Mouse (Mus musculus) right cerebral cortex, adult 18-20 months (tissue): ENCODE measurements at regions not wholly inside any gene's neighbourhood (a gene's known extent, or its start where the extent isn't known, plus 50 kb on each side); places are given as distances from the start of the nearest gene placed in this dataset.
"Not testable (repeated sequence)": the region's sequence is repeated elsewhere in the genome, so short reads cannot be mapped to it uniquely, and the experiment has no call there.

Source experiments
- DNase-seq: peaks from one replicate; pipeline ENCODE4 v3.0.0; 2022; ENCODE audit warnings: mixed read lengths

GRCm38 (mm10) chr14:71095661-71096422 lies 496.2 kb upstream of the Fam160b2 start:
- DNase-seq = no peak

DNA sequence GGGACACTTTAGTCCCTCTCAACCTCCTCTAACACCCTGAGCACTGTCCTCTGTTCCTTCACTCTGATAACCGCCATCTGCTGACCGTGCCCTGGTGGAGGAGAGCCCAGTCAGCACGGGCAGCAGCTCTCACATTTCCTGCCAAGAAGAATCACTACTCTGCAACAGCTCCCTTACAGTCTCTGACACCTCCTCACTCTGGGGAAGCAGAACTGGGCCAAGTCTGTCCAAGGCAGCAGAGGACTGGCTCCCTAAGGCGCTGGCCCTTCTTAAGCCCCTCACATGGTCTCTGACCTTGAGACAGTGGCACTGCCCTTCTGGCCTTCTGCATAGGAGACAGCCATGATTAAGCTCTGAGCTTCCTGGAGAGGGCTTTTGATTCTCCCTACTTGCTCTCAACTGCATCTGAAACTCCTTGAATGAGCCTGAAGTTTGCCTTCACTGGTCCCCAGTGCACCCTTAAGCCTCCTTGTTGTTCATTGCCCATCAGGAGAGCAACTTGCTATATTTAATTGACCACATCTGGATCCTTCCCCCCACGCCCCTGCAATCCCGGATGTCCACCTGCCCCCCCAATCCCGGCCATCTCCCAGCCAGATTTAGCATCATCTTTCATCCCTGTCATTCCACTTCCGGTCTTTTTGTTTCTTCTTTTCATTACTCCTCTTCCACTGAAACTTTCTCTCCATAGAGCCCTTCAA lies 493.1 kb upstream of the Fam160b2 start:
- DNase-seq = peak; percentile 43

DNA sequence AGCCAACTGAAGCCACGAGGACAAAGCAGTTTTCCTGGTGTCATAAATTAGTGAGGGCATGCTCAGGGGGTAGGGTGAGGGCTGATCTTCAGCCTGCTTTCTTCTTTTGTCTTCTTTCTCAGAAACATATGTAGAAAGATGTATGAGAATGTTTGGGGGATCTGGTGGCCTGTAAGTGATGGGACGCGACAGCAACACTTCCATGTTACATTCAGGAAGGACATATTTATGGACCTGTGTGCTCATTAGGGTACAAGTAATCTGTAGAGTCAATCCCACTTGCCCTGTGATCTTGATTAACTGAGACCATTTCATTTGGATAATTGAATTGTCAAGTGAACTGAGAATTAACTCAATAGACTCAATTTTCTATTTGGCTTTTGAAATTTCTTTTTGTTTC lies 486.1 kb upstream of the Fam160b2 start:
- DNase-seq = no peak

- no peak for DNase-seq
These were observed 482.7 kb upstream of the Fam160b2 start for GRCm38 (mm10) chr14:71082327-71082726.

- DNase-seq = no peak
These were observed 476.0 kb upstream of the Fam160b2 start for GRCm38 (mm10) chr14:71075671-71076070.

GRCm38 (mm10) chr14:71074019-71074418 lies 474.4 kb upstream of the Fam160b2 start:
- DNase-seq = no peak

DNA sequence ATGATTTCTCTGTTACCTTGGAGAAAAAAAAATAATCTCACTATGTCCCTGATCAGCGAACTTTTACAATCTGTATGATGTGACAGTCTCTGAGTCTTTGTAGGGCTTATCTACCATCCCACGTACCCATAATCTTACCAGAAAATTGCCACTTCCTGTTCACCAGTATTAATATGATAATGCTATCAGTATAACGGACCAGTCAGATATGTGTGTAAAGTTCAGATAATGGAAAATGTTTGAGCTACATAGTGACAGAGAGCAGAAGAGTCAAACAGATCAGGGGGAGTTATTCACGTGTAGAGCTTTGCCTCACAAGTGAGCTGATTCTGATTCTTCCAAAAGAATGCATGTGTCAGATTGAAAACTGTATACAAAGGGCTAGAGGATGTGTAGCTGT lies 466.0 kb upstream of the Fam160b2 start:
- no peak for DNase-seq

DNA sequence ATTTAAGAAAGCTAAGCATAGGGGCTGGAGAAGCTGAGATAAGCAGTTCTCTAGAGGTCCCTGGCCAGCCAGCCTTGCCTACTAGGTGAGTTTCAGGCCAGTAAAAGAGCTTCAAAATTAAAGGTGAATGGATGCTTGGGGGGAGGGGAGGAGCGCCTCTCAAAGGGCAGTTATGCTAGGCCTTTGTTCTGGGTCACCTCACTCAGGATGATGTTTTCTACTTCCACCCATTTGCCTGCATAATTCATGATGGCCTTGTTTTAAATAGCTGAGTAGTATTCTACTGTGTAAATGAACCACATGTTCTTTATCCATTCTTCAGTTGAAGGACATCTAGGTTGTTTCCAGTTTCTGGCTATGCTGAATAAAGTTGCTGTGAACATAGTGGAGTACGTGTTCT lies 457.0 kb upstream of the Fam160b2 start:
- no peak for DNase-seq

- no peak for DNase-seq
These were observed 455.8 kb upstream of the Fam160b2 start for GRCm38 (mm10) chr14:71055480-71055879.

GRCm38 (mm10) chr14:71053788-71054641 lies 454.4 kb upstream of the Fam160b2 start:
- no peak for DNase-seq

DNA sequence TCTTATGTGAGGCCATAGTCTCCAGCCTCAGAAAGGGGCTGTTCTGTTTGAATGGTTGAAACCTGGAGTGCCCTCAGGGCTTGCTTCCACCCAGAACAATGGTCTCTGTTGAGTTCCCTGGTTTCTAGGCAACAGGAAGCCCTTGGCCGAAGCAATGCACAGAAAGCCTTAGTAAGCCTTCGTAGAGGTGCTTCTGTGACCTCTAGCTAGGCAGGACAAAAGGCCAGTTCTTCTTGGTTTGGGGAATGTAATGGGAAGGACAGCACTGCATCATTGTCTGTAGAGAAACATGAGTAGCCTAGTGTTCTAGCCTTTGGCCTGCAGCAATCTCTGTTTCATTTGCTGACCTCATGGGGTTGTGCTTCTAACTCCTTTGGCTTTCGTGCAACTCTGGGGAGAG lies 447.5 kb upstream of the Fam160b2 start:
- DNase-seq = peak; percentile 27

DNA sequence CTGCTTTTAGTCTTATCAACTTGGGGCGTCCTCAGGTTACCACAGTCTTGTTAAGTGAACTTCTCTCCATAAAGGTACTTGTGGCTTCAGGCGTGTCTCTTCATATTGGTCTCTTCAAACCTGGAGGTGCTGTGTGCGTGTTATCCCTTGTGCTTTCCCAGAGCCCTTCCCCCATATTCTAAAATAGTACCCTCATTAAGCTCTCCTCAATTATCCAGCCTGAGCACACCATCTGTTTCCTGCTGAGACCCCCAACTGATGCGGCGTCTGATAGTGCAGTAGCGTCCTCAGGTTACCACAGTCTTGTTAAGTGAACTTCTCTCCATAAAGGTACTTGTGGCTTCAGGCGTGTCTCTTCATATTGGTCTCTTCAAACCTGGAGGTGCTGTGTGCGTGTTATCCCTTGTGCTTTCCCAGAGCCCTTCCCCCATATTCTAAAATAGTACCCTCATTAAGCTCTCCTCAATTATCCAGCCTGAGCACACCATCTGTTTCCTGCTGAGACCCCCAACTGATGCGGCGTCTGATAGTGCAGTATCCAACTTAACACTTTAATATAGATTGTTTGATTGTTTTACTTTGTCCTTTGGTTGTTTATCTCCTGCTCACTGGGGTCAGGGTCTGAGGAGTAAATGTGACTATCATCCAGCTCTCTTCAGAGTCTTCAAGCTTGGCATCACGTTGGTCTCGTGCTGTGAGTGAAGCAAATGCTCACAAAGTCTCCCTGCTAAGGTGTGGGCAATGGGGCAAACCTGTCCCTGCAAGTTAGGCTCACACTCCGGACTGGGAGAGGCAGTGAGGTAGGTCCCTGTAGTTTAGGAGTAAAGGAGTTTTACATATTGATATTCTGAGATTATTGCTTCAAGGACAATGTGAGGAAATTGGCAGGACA lies 444.5 kb upstream of the Fam160b2 start:
- DNase-seq = not testable (repeated sequence)

DNA sequence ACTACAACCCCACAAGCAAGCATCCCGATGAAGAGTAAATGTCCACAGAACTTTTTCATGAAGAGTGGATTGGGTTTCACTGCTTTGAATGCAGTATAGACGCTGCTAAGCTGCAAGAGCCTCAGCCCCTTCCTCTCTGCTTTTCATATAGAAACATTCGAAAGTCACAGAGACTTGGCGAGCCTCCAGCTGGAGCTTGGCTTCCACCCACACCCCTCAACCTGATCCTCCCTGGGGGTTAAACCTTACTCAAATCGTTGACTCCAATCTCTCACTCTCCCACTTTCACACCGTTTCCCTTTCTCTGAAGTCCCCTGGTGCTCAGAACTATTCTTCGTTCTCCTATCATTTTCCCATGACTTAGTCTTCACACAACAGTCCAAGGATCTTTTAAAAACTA lies 437.0 kb upstream of the Fam160b2 start:
- DNase-seq = no peak

- no peak for DNase-seq
These were observed 434.0 kb upstream of the Fam160b2 start for GRCm38 (mm10) chr14:71033586-71033985.

DNA sequence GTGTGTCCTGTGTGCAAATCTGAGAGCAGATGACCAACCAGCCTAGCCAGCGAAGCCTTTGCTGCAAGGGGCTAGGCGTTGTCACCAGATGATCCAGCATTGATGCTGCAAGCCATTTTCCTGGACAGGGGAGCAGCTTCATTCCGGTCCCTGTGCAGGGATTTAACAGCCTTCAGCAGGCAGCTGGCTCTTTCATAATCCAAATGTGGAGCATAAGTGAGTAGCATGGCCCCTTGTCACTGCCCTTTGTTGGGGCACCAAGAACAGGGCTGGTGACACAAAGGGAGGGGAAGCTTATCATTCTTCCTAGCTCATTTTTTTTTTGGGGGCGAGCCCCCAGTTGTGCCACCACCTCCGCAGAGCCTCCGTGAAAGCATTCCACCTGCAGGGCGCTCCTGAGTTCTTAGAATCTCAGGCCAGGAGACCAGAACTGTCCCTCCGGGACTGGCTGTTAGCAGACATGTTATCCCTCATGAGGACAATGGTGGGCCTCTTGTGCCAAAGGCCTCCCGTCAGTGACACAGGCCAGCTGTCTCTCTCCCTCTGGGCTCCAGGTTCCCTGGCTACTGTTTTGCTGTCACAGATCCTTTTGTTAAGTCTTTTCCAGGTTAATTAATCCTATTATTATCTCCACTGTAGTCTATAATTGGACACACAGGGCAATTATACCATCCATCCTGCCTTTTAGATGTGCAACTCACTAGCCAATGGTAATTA lies 430.7 kb upstream of the Fam160b2 start:
- no peak for DNase-seq
